Mouse (Mus musculus) thymus, adult 2 months (tissue): ENCODE results near the gene Vps39.

Source experiments
- CTCF ChIP-seq: fragments of 200-500 bp; IDR thresholded peaks from 2 replicates; pipeline ENCODE4 v1.5.1; 2012; ENCODE audit warnings: mild to moderate bottlenecking, control low read depth, low read length, moderate library complexity, borderline replicate concordance; ENCODE audit not compliant: control insufficient read depth, poor library complexity, insufficient read depth; ENCODE audit errors: extremely low read depth
- POLR2A ChIP-seq: fragments of 200-500 bp; IDR thresholded peaks from 2 replicates; pipeline ENCODE4 v1.6.1; 2012; ENCODE audit warnings: mild to moderate bottlenecking, low read length, control low read depth, moderate library complexity; ENCODE audit not compliant: control insufficient read depth, poor library complexity, insufficient read depth; ENCODE audit errors: extremely low read depth

GRCm38 (mm10) chr2:120299866-120300265, 53.1 kb downstream of the Vps39 start:
- TF ChIP-seq CTCF (no peak), POLR2A (no peak)
